Mouse (Mus musculus) intestine, embryonic 14.5 days (tissue): ENCODE measurements around the gene Prkn. TPM values are rescaled to one million over a fixed set of nuclear protein-coding genes. Genes with fewer than 3 reads are reported as not detected.

Source experiments
- ATAC-seq: fragments of 200-750 bp; cut with Nextera tagmentation; replicated peaks from 2 replicates; pipeline ENCODE4 v1.8.0; 2017; ENCODE audit warnings: low read depth, moderate number of reproducible peaks, moderate TSS enrichment, moderate library complexity; ENCODE audit not compliant: low FRiP score, low TSS enrichment
- DNase-seq: peaks from one replicate; pipeline ENCODE4 v3.0.0-alpha.2; 2018; ENCODE audit warnings: low spot score
- H3K27ac ChIP-seq: fragments of 300-500 bp; sonication (generic); 2 replicates; pipeline ENCODE4 v1.5.1; 2014; ENCODE audit warnings: low read depth, mild to moderate bottlenecking, control low read depth
- H3K27me3 ChIP-seq: fragments of 300-500 bp; sonication (generic); replicated peaks from 2 replicates; pipeline ENCODE4 v1.6.1; 2014; ENCODE audit warnings: low read length, control low read depth; ENCODE audit not compliant: control insufficient read depth, insufficient read depth
- H3K36me3 ChIP-seq: fragments of 300-500 bp; sonication (generic); 2 replicates; pipeline ENCODE4 v1.6.1; 2014; ENCODE audit warnings: low read length, control low read depth; ENCODE audit not compliant: control insufficient read depth, insufficient read depth
- H3K4me1 ChIP-seq: fragments of 300-500 bp; sonication (generic); replicated peaks from 2 replicates; pipeline ENCODE4 v1.6.1; 2014; ENCODE audit warnings: low read length, control low read depth, mixed read lengths; ENCODE audit not compliant: control insufficient read depth, insufficient read depth
- H3K4me2 ChIP-seq: fragments of 300-500 bp; sonication (generic); 2 replicates; pipeline ENCODE4 v1.6.1; 2014; ENCODE audit warnings: low read length
- H3K4me3 ChIP-seq: fragments of 300-500 bp; sonication (generic); 2 replicates; pipeline ENCODE4 v1.5.1; 2014; ENCODE audit warnings: low read depth, low read length, control low read depth, mixed read lengths
- H3K9ac ChIP-seq: fragments of 300-500 bp; sonication (generic); 2 replicates; pipeline ENCODE4 v1.6.1; 2014; ENCODE audit warnings: mild to moderate bottlenecking, low read length
- H3K9me3 ChIP-seq: fragments of 300-500 bp; sonication (generic); 2 replicates; pipeline ENCODE4 v1.6.1; 2016; ENCODE audit warnings: low read length, control low read depth; ENCODE audit not compliant: control insufficient read depth
- WGBS: fragments of 180-500 bp; shearing (Covaris S2); extraction: QIAGEN DNeasy Blood & Tissue Kit; methylation state at CpG from one replicate; pipeline ENCODE4 v1.1.7; 2014; 5-methylcytosine and 5-hydroxymethylcytosine counted together
- polyA plus RNA-seq: library from polyadenylated mRNA; unstranded; fragments of >200 nt; fragmentation: Nextera tagmentation; extraction: Ambion mirVana; gene quantifications from 2 replicates; pipeline ENCODE4 v1.2.1, GENCODE M21; 2014

Gene Prkn
- polyA plus RNA-seq, 1 experiment from 2014 or later = 2.3 TPM

GRCm38 (mm10) chr17:11876240-11876639 is 1036.1 kb downstream of the Prkn start:
- DNase-seq (no peak), ATAC-seq (no peak)
- no peak overlapping the region for H3K27ac ChIP-seq
- no peak overlapping the region for H3K9ac ChIP-seq
- WGBS = 78% methylated on average over 2 of the region's 2 CpGs
- no peaks in the 10 kb centered on the region for H3K9me3 ChIP-seq
- no peaks in the 10 kb centered on the region for H3K36me3 ChIP-seq
- H3K27me3 ChIP-seq = no peaks in the 10 kb centered on the region
- no peak overlapping the region for H3K4me3 ChIP-seq
- H3K4me1 ChIP-seq = no peaks in the 10 kb centered on the region
- no peak overlapping the region for H3K4me2 ChIP-seq

- Histone ChIP-seq H3K4me2 (no peak overlapping the region), H3K9me3 (no peaks in the 10 kb centered on the region), H3K9ac (no peak overlapping the region), H3K27ac (no peak overlapping the region), H3K36me3 (no peaks in the 10 kb centered on the region), H3K4me1 (no peaks in the 10 kb centered on the region), H3K4me3 (no peak overlapping the region), H3K27me3 (no peaks in the 10 kb centered on the region)
- DNase-seq = no peak
- no peak for ATAC-seq
- 81% methylated on average over 5 of the region's 5 CpGs for WGBS
Measured at GRCm38 (mm10) chr17:11881110-11881820, 1041.1 kb downstream of the Prkn start.

- Histone ChIP-seq H3K9me3 (no peaks in the 10 kb centered on the region), H3K36me3 (no peaks in the 10 kb centered on the region), H3K27ac (no peak overlapping the region), H3K4me3 (no peak overlapping the region), H3K4me2 (no peak overlapping the region), H3K27me3 (no peaks in the 10 kb centered on the region), H3K9ac (no peak overlapping the region), H3K4me1 (no peaks in the 10 kb centered on the region)
- 92% methylated on average over 6 of the region's 6 CpGs for WGBS
- no peak for ATAC-seq
- DNase-seq = no peak
Measured at GRCm38 (mm10) chr17:11885601-11886000, 1045.4 kb downstream of the Prkn start.

- Histone ChIP-seq H3K27ac (no peak overlapping the region), H3K36me3 (no peaks in the 10 kb centered on the region), H3K4me3 (no peak overlapping the region), H3K27me3 (no peaks in the 10 kb centered on the region), H3K4me1 (no peaks in the 10 kb centered on the region), H3K9me3 (no peaks in the 10 kb centered on the region), H3K4me2 (no peak overlapping the region), H3K9ac (no peak overlapping the region)
- DNase-seq = no peak
- ATAC-seq = no peak
- 85% methylated on average over 4 of the region's 4 CpGs for WGBS
Measured at GRCm38 (mm10) chr17:11886963-11887362, 1046.8 kb downstream of the Prkn start.

GRCm38 (mm10) chr17:11887591-11888205 is 1047.5 kb downstream of the Prkn start:
- no peaks in the 10 kb centered on the region for H3K36me3 ChIP-seq
- no peak overlapping the region for H3K4me3 ChIP-seq
- no peak overlapping the region for H3K4me2 ChIP-seq
- H3K27ac ChIP-seq = no peak overlapping the region
- WGBS = 81% methylated on average over 12 of the region's 12 CpGs
- ATAC-seq (no peak), DNase-seq (no peak)
- H3K27me3 ChIP-seq = no peaks in the 10 kb centered on the region
- H3K4me1 ChIP-seq = no peaks in the 10 kb centered on the region
- no peak overlapping the region for H3K9ac ChIP-seq
- H3K9me3 ChIP-seq = no peaks in the 10 kb centered on the region

- Histone ChIP-seq H3K36me3 (no peaks in the 10 kb centered on the region), H3K4me2 (no peak overlapping the region), H3K4me3 (no peak overlapping the region), H3K9me3 (no peaks in the 10 kb centered on the region), H3K27ac (no peak overlapping the region), H3K4me1 (no peaks in the 10 kb centered on the region), H3K27me3 (no peaks in the 10 kb centered on the region), H3K9ac (no peak overlapping the region)
- 76% methylated on average over 5 of the region's 5 CpGs for WGBS
- no peak for ATAC-seq
- DNase-seq = no peak
Measured at GRCm38 (mm10) chr17:11888806-11889205, 1048.6 kb downstream of the Prkn start.

- Histone ChIP-seq H3K27ac (no peak overlapping the region), H3K9me3 (no peaks in the 10 kb centered on the region), H3K4me3 (no peak overlapping the region), H3K9ac (no peak overlapping the region), H3K4me1 (no peaks in the 10 kb centered on the region), H3K4me2 (no peak overlapping the region), H3K36me3 (no peaks in the 10 kb centered on the region), H3K27me3 (no peaks in the 10 kb centered on the region)
- DNase-seq (no peak), ATAC-seq (no peak)
- 86% methylated on average over 7 of the region's 7 CpGs for WGBS
Measured at GRCm38 (mm10) chr17:11900300-11900699, 1060.1 kb downstream of the Prkn start.

GRCm38 (mm10) chr17:11901731-11902130 is 1061.5 kb downstream of the Prkn start:
- 72% methylated on average over 3 of the region's 3 CpGs for WGBS
- Histone ChIP-seq H3K9ac (no peak overlapping the region), H3K27me3 (no peaks in the 10 kb centered on the region), H3K27ac (no peak overlapping the region), H3K9me3 (no peaks in the 10 kb centered on the region), H3K4me3 (no peak overlapping the region), H3K4me2 (no peak overlapping the region), H3K4me1 (no peaks in the 10 kb centered on the region), H3K36me3 (no peaks in the 10 kb centered on the region)
- DNase-seq (no peak), ATAC-seq (no peak)

GRCm38 (mm10) chr17:11903001-11903400 is 1062.8 kb downstream of the Prkn start:
- Histone ChIP-seq H3K9ac (no peak overlapping the region), H3K9me3 (no peaks in the 10 kb centered on the region), H3K27me3 (no peaks in the 10 kb centered on the region), H3K4me3 (no peak overlapping the region), H3K4me1 (no peaks in the 10 kb centered on the region), H3K4me2 (no peak overlapping the region), H3K36me3 (no peaks in the 10 kb centered on the region), H3K27ac (no peak overlapping the region)
- ATAC-seq = no peak
- no peak for DNase-seq
- WGBS = 44% methylated on average over 6 of the region's 6 CpGs
